Mouse (Mus musculus) kidney, postnatal 25 days (tissue): ENCODE results near the gene Lrrc4.

Experiments used
- DNase-seq, 2 experiments: peaks; one replicate each; pipeline ENCODE4 v3.0.0; 2021; ENCODE audit warnings: mixed read lengths in 2 of 2

The Lrrc4 gene

DNA sequence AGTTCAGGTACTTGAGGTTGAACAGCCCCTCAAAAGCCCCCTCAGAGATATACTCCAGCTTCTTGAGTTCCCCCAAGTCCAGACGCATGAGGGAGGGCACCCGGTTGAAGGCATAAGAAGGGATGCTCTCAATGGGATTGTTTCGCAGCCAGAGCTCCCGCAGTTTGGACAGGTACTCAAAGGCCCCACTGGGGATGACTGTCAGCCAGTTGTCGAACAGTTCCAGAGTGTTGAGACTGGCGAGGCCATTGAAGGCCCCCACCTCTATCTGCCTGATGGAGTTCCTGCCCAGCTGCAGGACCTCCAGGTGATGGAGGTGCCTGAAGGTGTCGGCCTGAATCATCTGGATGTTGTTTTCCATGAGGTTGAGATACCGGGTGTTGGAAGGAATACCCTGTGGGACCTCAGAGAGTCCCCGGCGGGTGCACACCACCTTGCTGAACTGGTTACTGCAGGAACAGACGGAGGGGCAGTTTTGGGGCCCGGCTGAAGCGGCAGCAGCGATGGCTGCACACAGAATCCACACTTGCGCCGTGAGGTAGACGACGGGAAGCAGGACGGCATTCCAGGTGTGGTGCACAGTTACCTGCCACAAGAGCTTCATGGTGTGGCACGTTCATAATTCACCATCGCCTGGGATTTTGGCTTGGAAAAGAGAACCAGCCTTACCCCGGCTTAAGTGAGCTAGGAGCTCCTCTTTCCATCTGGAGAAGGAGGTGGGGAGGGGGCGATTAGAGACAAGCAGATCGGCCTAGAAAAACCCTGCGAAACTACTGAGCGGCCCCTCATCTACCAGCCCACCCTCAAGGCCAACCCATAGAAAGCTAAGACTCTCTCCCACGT lies at the start of gene Lrrc4:
Gene Lrrc4, minus strand, starts transcription at position 737 of the 843 bp plus-strand sequence.
- DNase-seq: no peak

GRCm38 (mm10) chr6:28880909-28881308 lies 49.4 kb upstream of the Lrrc4 start:
- peak in 1 of 2 experiments; percentile 3 for DNase-seq

- DNase-seq: peak in 1 of 2 experiments; percentile 26
Observed at GRCm38 (mm10) chr6:28879315-28879714, 47.8 kb upstream of the Lrrc4 start.

DNA sequence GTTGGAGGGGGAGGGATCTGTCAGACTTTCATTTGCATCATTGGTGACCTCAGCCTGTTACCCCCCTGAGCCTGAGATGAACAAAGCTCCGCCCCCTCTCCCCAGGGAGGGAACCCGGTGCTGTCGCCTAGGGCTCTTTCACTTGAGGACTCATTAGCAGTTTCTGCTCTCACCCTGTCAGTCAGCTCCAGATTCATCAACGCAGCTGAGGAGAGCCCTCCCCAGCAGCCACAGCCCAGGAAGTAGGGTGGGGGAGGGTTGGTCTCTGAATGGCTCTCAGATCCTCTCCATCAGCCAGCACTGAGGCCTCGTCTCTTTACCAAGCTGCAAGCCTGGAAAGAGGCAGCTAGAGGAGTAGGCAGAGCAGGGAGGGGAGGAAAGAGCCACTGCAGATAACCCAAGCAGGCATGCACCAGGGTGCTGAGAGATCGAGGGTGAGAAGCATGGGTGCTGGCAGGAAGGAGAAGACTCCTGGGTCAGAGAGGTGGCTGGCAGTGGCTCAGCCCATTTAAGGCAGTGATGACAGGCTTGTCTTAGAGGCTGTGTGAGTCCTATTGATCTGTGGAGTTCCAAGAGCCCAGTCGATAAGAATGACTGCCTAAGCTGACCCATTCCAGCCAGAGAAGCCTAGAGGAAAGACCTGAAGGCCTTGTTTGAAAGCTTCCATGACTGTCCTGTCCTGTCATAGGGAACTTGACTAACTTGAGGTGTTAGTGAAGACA lies 46.6 kb upstream of the Lrrc4 start:
- no peak for DNase-seq

DNA sequence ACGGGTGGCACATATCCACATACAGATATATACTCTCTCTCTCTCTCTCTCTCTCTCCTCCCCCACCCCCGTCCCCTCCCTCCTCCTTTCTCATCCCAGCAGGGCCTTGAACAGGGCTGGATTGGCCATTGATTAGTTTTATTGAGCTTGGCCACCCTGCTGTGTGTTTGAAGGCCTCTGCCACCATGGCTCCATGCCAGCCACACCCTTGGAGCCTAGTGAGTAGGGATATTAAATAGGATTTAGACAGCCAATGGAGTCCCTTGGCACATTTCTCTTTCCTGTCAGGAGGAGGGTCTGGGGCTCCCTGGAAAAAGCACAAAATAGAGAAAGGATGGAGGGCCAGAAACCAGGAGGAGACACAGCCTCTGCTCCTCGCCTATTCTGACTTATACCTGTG lies 44.9 kb upstream of the Lrrc4 start:
- no peak for DNase-seq

DNA sequence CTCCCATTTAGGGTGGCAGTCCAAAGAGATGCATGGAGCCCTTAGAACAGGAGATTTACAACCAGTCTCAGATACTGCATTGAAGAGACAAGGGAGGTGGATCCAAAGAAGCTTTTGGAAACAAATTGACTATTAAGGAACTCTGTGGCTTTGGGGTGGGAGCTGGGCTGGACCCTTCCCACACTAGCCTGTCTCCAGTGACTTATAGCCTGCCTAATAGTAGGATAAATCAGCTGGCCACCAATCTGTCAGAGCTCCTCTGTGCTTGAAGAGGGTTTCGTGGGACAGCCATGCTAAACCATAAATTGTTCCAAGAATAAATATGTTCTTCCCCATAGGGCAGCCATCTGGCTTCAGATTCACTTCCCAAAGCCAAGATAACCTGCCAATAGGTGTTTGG lies 43.8 kb upstream of the Lrrc4 start:
- DNase-seq: no peak

DNA sequence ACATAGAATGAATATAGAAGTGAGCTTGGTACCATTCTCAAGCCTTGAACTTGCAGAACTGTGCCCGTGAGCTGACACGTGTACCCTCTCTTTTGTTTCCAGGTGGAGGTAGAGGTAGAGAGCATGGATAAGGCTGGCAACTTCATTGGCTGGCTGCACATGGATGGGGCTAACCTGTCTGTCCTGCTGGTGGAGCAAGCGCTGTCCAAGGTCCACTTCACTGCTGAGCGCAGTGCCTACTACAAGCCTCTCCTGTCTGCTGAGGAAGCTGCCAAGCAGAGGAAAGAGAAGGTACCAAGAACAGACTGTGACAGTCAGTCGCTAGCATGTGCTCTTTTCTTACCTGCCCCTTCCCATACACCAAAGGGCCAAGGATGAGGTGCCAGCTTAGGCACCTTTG lies 43.2 kb upstream of the Lrrc4 start:
- DNase-seq: peak in 1 of 2 experiments; percentile 16

DNA sequence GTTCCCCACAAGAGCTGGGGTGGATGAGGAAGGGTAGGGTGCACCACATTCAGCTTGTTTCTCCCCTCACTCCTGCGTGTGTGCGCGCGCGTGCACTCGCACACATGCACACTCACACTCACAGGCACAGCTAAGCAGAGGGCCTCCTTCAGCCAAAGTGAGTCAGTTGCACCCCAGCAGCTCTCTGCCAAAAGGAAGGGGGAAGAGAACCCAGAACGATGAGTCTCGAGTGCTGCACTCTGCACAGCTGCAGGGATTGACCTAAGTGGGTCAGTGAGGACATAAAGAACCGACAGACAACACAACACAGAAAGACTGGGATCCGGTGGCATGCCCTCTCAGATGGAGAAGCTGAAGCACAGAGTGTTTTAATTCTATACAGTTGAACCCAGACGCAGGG lies 42.5 kb upstream of the Lrrc4 start:
- DNase-seq: no peak

DNA sequence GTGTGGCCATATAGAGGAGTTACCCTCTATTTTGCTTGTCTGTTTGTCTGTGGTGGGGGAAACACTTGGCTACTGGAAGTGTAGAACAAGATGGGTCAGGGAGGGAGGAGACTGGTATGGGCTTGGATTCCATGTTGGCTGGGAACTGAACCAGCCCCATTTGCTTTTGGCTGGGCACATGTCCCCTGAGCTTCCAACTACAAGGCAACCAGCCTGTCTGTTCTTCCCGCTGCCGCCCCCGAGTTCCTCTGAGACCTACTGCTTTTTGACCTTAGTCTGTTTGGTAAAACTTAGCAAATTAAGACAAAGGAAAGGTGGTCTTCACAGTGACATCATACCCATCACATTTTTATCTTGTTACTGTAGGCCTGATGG lies 40.9 kb upstream of the Lrrc4 start:
- no peak for DNase-seq

GRCm38 (mm10) chr6:28871725-28872420 lies 40.3 kb upstream of the Lrrc4 start:
- no peak for DNase-seq

GRCm38 (mm10) chr6:28867516-28868251 lies 36.1 kb upstream of the Lrrc4 start:
- DNase-seq: no peak

DNA sequence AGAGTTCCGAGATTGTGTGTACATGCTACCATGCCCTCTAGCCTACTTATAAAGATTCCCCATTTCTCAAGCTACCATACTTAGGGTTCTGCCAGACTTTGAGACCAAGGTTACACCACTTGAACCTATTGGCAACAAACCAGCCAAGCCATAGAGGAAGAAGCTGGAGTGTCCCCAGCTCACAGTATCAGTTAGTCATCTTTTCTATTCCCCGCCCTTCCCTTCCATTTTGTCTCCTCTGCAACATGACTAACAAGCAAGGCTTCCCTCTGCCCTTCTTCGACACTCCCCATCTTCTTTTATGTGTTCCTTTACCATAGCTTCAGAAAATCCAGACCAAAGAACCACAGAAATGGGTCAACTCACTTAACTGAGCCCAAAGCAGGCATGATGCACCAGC lies 34.7 kb upstream of the Lrrc4 start:
- DNase-seq: no peak

- no peak for DNase-seq
Observed at GRCm38 (mm10) chr6:28865112-28865511, 33.6 kb upstream of the Lrrc4 start.

DNA sequence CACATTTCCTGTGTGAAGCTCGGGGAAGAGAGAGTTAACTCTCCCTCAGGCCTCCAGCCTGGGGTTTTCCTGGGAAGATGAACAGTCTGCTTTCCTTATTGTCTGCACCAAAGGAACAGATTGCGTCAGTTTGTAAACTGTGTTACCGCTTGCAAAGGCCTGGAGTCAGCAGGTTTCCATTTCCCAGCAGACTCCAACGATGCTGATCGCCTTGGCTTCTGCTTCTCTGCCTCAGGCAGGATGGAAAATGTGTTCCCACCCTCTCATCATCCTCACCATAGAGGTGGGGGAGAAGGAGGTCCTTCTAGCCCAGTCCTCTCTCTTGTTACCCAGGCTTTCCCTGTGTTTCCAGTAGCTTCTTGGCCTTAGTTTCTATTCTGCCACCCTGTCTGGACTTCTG lies 33.1 kb upstream of the Lrrc4 start:
- DNase-seq: no peak

DNA sequence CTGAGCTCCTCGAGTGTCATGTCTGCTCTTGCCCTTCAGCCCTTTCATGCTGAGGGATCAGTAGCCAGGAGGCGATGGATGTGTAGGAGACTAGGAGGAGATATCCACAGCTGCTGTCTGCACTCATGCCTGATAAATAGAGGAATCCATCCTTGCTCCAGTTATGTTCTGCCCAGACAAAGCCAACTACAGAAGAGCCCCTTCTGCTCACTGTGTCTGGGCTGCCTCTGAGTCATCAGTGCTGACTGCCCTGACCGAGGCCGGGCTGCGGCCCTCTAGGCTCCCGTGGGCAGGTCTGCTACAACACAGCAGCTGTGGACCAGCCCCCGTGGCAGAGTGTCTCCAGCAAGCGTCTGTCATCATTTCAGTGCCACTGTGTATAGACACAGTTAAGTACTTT lies 30.8 kb upstream of the Lrrc4 start:
- DNase-seq: no peak

- DNase-seq: no peak
Observed at GRCm38 (mm10) chr6:28860922-28861321, 29.4 kb upstream of the Lrrc4 start.

- no peak for DNase-seq
Observed at GRCm38 (mm10) chr6:28860450-28860849, 28.9 kb upstream of the Lrrc4 start.

- DNase-seq: no peak
Observed at GRCm38 (mm10) chr6:28859094-28859493, 27.5 kb upstream of the Lrrc4 start.

GRCm38 (mm10) chr6:28857198-28858180 lies 25.9 kb upstream of the Lrrc4 start:
- no peak for DNase-seq

DNA sequence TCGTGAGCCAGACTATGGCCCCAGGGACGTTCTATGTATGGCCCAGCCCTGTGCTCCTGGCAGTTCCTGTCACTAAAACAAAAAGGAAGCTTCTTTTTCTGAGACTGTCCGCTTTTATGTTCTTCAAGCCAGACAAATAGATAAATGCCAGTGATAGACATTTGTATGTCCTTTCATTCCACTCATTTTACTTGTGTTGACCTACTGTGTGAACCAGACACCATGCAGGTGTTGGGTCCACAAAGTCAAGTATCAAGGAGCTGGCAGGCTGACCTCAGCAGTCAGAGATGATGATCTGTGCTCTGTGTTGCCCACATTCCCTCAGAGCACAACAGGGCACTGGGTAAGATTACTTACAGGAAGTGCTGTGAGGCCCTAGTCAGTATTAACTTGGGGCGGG lies 25.2 kb upstream of the Lrrc4 start:
- DNase-seq: no peak

DNA sequence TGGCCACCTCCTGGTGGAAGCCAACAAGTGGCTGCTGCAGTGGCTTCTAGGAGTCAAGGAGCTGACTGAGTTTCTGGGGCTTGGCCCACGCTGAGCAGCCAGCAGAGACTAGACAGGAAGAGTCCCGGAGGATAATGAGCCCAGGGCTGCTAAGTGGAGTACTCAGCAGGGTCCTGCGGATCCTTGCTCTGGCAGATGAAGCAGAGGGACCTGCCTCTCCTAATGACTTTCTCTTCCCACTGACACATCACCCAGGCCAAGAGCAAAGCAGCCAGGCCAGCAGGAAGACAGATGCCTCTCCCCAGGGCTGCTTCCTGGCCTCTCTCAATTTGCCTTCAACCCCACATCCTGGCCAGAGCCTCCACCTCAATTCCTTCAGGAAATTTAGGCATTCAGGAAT lies 23.9 kb upstream of the Lrrc4 start:
- DNase-seq: peak in 1 of 2 experiments; percentile 7

- DNase-seq: no peak
Observed at GRCm38 (mm10) chr6:28854598-28854997, 23.1 kb upstream of the Lrrc4 start.
